In the genomic region with DNA sequence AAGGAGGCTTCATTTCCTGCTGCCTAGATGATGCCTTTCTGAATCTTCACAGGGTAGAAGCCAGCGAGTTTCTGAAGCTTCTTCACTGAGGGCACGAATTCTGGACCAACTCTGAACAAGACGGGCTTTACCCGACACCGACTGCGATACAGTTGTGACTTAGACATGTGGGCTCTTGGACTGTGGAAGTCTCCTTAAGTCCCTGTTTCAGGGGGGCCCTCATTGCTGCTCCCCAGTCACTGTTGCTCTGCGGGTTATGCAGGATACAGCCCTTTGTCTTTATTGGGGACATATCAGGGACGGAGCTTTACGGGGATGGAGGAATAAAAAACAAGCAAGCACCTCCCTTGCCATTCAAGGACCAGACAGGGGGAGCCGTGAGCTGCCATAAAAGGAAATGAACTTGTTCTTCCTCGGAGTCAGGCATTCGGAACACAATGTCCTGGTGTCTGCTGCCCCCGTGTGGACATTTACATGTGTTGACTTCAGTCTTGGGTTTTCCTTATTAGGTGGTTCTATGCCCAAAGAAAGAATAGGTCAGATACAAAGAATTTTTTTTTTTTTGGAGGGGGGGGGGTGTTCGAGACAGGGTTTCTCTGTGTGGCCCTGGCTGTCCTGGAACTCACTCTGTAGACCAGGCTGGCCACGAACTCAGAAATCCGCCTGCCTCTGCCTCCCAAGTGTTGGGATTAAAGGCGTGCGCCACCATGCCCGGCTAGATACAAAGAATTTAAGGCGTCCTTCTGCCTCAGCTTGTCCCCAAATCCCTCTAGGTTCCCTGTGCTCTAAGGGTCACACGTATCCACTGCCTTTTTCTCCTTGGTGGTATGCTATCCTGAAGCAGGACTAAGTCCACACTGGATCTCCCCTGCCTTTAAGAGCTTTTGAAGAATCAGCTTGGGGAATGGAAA, we compare ENCODE assay signal across 8 mouse cellular contexts. TPM values are rescaled to one million over a fixed set of nuclear protein-coding genes. Genes with fewer than 3 reads are reported as not detected.
A peak's percentile ranks its signal among the peaks of the same experiment; 100 is the strongest.
DNase-seq lines count a peak whose midpoint lies in the region; ATAC-seq lines count a peak whose summit lies in the region.

No protein-coding gene starts in this region.

- peak overlapping the region; percentile 68 for H3K9ac ChIP-seq in hindbrain, embryonic 16.5 days (ENCODE audit: low read depth, low read length)

- peak; percentile 95 for ATAC-seq in hindbrain, embryonic 16.5 days

- no peak overlapping the region for H3K27ac ChIP-seq in hindbrain, embryonic 16.5 days (ENCODE audit: low read depth, low read length)
- no peak overlapping the region for H3K27ac ChIP-seq in macrophage

- peak overlapping the region; percentile 71 for H3K4me2 ChIP-seq in hindbrain, embryonic 16.5 days (ENCODE audit: low read length)

- H3K4me3 ChIP-seq in hindbrain, embryonic 16.5 days (ENCODE audit: low read length) = peak overlapping the region; percentile 40
- peak overlapping the region; percentile 17; the same call in 1 of the 2 replicates for H3K4me3 ChIP-seq in macrophage (ENCODE audit: inconsistent target)

- no peaks in the 10 kb centered on the region for H3K27me3 ChIP-seq in hindbrain, embryonic 16.5 days (replicated peaks; ENCODE audit: control insufficient read depth, insufficient read depth, low read length)

- no peaks in the 10 kb centered on the region for H3K4me1 ChIP-seq in hindbrain, embryonic 16.5 days (ENCODE audit: control insufficient read depth, insufficient read depth, low read depth, low read length)

- no peaks in the 10 kb centered on the region for H3K9me3 ChIP-seq in hindbrain, embryonic 16.5 days (ENCODE audit: control insufficient read depth, low read length)

- H3K36me3 ChIP-seq in hindbrain, embryonic 16.5 days (ENCODE audit: control insufficient read depth, insufficient read depth, low read length) = no peaks in the 10 kb centered on the region
- no peaks in the 10 kb centered on the region for H3K36me3 ChIP-seq in macrophage (ENCODE audit: inconsistent target)

- WGBS in hindbrain, embryonic 16.5 days = 21% methylated on average over 21 of the region's 21 CpGs
- 28% methylated on average over 20 of the region's 21 CpGs for WGBS in macrophage (ENCODE audit: missing documents)

- peak; percentile 96 for DNase-seq in R1 (ENCODE audit: low read depth, low spot score)
- peak; percentile 83 to 90 for DNase-seq in cerebellum, postnatal 25 days
- peak; percentile 89 to 93 for DNase-seq in frontal cortex, postnatal 36 days (ENCODE audit: low spot score in 2 of 2)
- peak; percentile 90 to 93 for DNase-seq in left cerebral cortex, adult 18-20 months (ENCODE audit: low spot score in 2 of 2)
- DNase-seq in right cerebral cortex, adult 18-20 months = peak; percentile 88
- peak; percentile 54 for DNase-seq in urinary bladder, postnatal 10 days (ENCODE audit: low spot score)

- H3K79me2 ChIP-seq in macrophage (ENCODE audit: inconsistent target) = no peaks in the 10 kb centered on the region

RNA-seq across cellular contexts. Expression of a gene that starts 23.2 kb away (rescaled TPM):
- 7.1 and 7.2 TPM in 2 replicates for polyA plus RNA-seq in hindbrain, embryonic 16.5 days (2015; fragmentation: Nextera tagmentation; extraction: Ambion mirVana)
- under 1 TPM; 0.26 to 0.77 TPM for total RNA-seq in left cerebral cortex, adult 18-20 months (2021)
- total RNA-seq in macrophage (2018; cell fraction: chromatin; rRNA removed) = 100 to 1,000 TPM in 19 of 26 experiments, 10 to 100 TPM in 7; 47.7 to 195 (median 122) TPM
- total RNA-seq in macrophage (2018; cell fraction: cytosol; rRNA removed) = 10 to 100 TPM; 25.5 to 51.7 (median 37.0) TPM
- 100 to 1,000 TPM in 13 of 26 experiments, 10 to 100 TPM in 13; 47.4 to 175 (median 102) TPM for total RNA-seq in macrophage (2018; cell fraction: nucleus; rRNA removed)
- polyA plus RNA-seq in macrophage (2018) = 36.7 to 47.0 TPM (median 44.3 TPM) in 3 replicates

RNA-seq across cellular contexts. Expression of a gene that starts 28.1 kb away (rescaled TPM):
- 13.8 and 16.9 TPM in 2 replicates for polyA plus RNA-seq in hindbrain, embryonic 16.5 days (2015; fragmentation: Nextera tagmentation; extraction: Ambion mirVana)
- total RNA-seq in left cerebral cortex, adult 18-20 months (2021) = 10 to 100 TPM; 23.4 to 25.7 TPM
- total RNA-seq in macrophage (2018; cell fraction: chromatin; rRNA removed) = 10 to 100 TPM in 22 of 26 experiments, 1 to 10 TPM in 4; 4.5 to 80.1 (median 41.3) TPM
- 10 to 100 TPM in 24 of 26 experiments, 1 to 10 TPM in 2; 9.0 to 22.3 (median 15.1) TPM for total RNA-seq in macrophage (2018; cell fraction: cytosol; rRNA removed)
- 10 to 100 TPM in 22 of 26 experiments, 1 to 10 TPM in 4; 8.2 to 59.7 (median 24.9) TPM for total RNA-seq in macrophage (2018; cell fraction: nucleus; rRNA removed)
- 13.0 to 14.4 TPM (median 13.4 TPM) in 3 replicates for polyA plus RNA-seq in macrophage (2018)
